ENCODE assay signal across 26 mouse cellular contexts in the genomic region with DNA sequence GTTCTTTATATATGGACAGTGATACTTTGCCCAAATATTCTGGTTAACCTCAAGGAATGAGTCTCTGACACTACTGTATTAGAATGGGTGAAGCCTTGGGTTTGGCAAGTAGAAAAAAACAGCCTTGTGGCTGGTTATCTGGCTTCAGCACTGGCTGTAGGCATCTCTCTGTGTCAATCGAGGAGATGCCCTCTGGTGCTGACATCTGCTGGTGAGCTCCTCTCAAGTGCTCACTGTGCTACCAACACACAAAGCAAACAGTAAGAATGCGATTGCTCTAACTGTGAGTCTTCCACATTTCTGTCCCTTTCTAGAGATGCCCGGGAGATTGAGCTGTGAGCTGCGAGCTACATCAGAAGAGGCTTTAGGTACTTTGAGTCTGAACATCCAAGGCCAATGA. TPM values are rescaled to one million over a fixed set of nuclear protein-coding genes. Genes with fewer than 3 reads are reported as not detected.
DNase-seq lines count a peak whose midpoint lies in the region; ATAC-seq and TF ChIP-seq lines count a peak whose summit lies in the region.
"Had no signal": no experiment of that assay in that cellular context is flagged by ENCODE, and none has a peak within 500 bp of the region (broad histone marks: within the 10 kb centered on the region; RNA-seq: fewer than 3 reads in every experiment).

No protein-coding gene starts in this region.

- no peaks in the 10 kb centered on the region for H3K36me3 ChIP-seq in forebrain, embryonic 11.5 days (ENCODE audit: control insufficient read depth, insufficient read depth, low read length)
- no peaks in the 10 kb centered on the region for H3K36me3 ChIP-seq in forebrain, embryonic 10.5 days (replicated peaks)
- no peaks in the 10 kb centered on the region for H3K36me3 ChIP-seq in heart, embryonic 16.5 days (ENCODE audit: control insufficient read depth, insufficient read depth)
- no peaks in the 10 kb centered on the region for H3K36me3 ChIP-seq in lung, embryonic 14.5 days (ENCODE audit: insufficient read depth)
- H3K36me3 ChIP-seq in stomach, postnatal 0 days (ENCODE audit: control insufficient read depth, insufficient read depth, low read length) = no peaks in the 10 kb centered on the region
- H3K36me3 ChIP-seq: embryonic facial prominence, embryonic 15.5 days; forebrain, embryonic 15.5 days; midbrain, embryonic 12.5 days; neural tube, embryonic 15.5 days had no signal

- 82% methylated on average over 4 of the region's 4 CpGs for WGBS in forebrain, embryonic 11.5 days
- WGBS in forebrain, embryonic 10.5 days = 83% methylated on average over 4 of the region's 4 CpGs
- WGBS in heart, embryonic 16.5 days = 70% methylated on average over 4 of the region's 4 CpGs
- WGBS in lung, embryonic 14.5 days = 62% methylated on average over 4 of the region's 4 CpGs
- WGBS in stomach, postnatal 0 days = 67% methylated on average over 4 of the region's 4 CpGs

- H3K4me3 ChIP-seq in forebrain, embryonic 11.5 days (ENCODE audit: low read depth, low read length) = no peak overlapping the region
- H3K4me3 ChIP-seq in forebrain, embryonic 10.5 days = no peak overlapping the region
- no peak overlapping the region for H3K4me3 ChIP-seq in heart, embryonic 16.5 days (ENCODE audit: low read length)
- no peak overlapping the region for H3K4me3 ChIP-seq in lung, embryonic 14.5 days (ENCODE audit: low read depth, low read length)
- no peak overlapping the region for H3K4me3 ChIP-seq in stomach, postnatal 0 days (ENCODE audit: low read depth, low read length)
- H3K4me3 ChIP-seq: embryonic facial prominence, embryonic 15.5 days; forebrain, embryonic 15.5 days; midbrain, embryonic 12.5 days; neural tube, embryonic 15.5 days had no signal

- H3K4me1 ChIP-seq in forebrain, embryonic 11.5 days (replicated peaks; ENCODE audit: control insufficient read depth, insufficient read depth, low read length) = no peaks in the 10 kb centered on the region
- 0 out of 2 replicates have a peak, but pooled peaks cover 4% of the 10 kb centered on the region for H3K4me1 ChIP-seq in forebrain, embryonic 10.5 days
- peaks cover 22% of the 10 kb centered on the region; the same call in 1 of the 2 replicates for H3K4me1 ChIP-seq in heart, embryonic 16.5 days (ENCODE audit: control insufficient read depth, insufficient read depth, low read length)
- H3K4me1 ChIP-seq in lung, embryonic 14.5 days (ENCODE audit: insufficient read depth) = peaks cover 9% of the 10 kb centered on the region; the same call in 1 of the 2 replicates
- no peaks in the 10 kb centered on the region for H3K4me1 ChIP-seq in stomach, postnatal 0 days (replicated peaks; ENCODE audit: control insufficient read depth, insufficient read depth)
- H3K4me1 ChIP-seq: forebrain, embryonic 15.5 days; midbrain, embryonic 12.5 days had no signal

- peak; percentile 33 for DNase-seq in forebrain, embryonic 11.5 days (ENCODE audit: low spot score)
- no peak for DNase-seq in forebrain, embryonic 10.5 days (ENCODE audit: extremely low spot score, low spot score)
- DNase-seq in heart, postnatal 10 days = no peak
- no peak for DNase-seq in lung, embryonic 14.5 days
- no peak for DNase-seq in lung, postnatal 14 days
- no peak for DNase-seq in stomach, postnatal 0 days (ENCODE audit: low spot score)
- DNase-seq in right cerebral cortex, postnatal 36 days (ENCODE audit: low spot score in 2 of 2) = no peak
- DNase-seq: B cell, adult 2 months; cerebellum, adult 9-11 months; embryo, embryonic 11 days; kidney, adult 11 months; kidney, postnatal 25 days; right cerebral cortex, postnatal 25 days; thymus, postnatal 36 days had no signal

- ATAC-seq in forebrain, embryonic 11.5 days (replicated peaks; ENCODE audit: low FRiP score) = no peak
- ATAC-seq in heart, embryonic 16.5 days (replicated peaks; ENCODE audit: extremely low read depth, insufficient read depth, low FRiP score) = no peak
- ATAC-seq in lung, embryonic 14.5 days (ENCODE audit: insufficient read depth) = no peak
- ATAC-seq in stomach, postnatal 0 days (ENCODE audit: low FRiP score, low TSS enrichment) = no peak
- ATAC-seq: forebrain, embryonic 15.5 days had no signal

- H3K27ac ChIP-seq in forebrain, embryonic 11.5 days (ENCODE audit: low read depth, low read length) = no peak overlapping the region
- H3K27ac ChIP-seq in forebrain, embryonic 10.5 days = no peak overlapping the region
- H3K27ac ChIP-seq in heart, embryonic 16.5 days (ENCODE audit: low read length) = peak overlapping the region; percentile 59
- no peak overlapping the region for H3K27ac ChIP-seq in lung, embryonic 14.5 days (ENCODE audit: low read depth)
- no peak overlapping the region for H3K27ac ChIP-seq in stomach, postnatal 0 days (replicated peaks)
- H3K27ac ChIP-seq: embryonic facial prominence, embryonic 15.5 days; forebrain, embryonic 15.5 days; hindbrain, embryonic 14.5 days; macrophage; midbrain, embryonic 12.5 days; neural tube, embryonic 15.5 days had no signal

- no peaks in the 10 kb centered on the region for H3K9me3 ChIP-seq in forebrain, embryonic 11.5 days (ENCODE audit: control insufficient read depth, low read length)
- no peaks in the 10 kb centered on the region for H3K9me3 ChIP-seq in forebrain, embryonic 10.5 days
- H3K9me3 ChIP-seq in heart, embryonic 16.5 days (replicated peaks; ENCODE audit: control insufficient read depth, low read length) = no peaks in the 10 kb centered on the region
- no peaks in the 10 kb centered on the region for H3K9me3 ChIP-seq in lung, embryonic 14.5 days (ENCODE audit: low read depth, low read length)
- H3K9me3 ChIP-seq in stomach, postnatal 0 days (ENCODE audit: control insufficient read depth, low read length) = no peaks in the 10 kb centered on the region
- H3K9me3 ChIP-seq: embryonic facial prominence, embryonic 15.5 days; forebrain, embryonic 15.5 days; midbrain, embryonic 12.5 days; neural tube, embryonic 15.5 days had no signal

- no peak overlapping the region for H3K9ac ChIP-seq in forebrain, embryonic 11.5 days (ENCODE audit: low read length)
- no peak overlapping the region for H3K9ac ChIP-seq in heart, embryonic 16.5 days (ENCODE audit: low read length)
- H3K9ac ChIP-seq in lung, embryonic 14.5 days = no peak overlapping the region
- H3K9ac ChIP-seq in stomach, postnatal 0 days (ENCODE audit: low read length) = no peak overlapping the region
- H3K9ac ChIP-seq: embryonic facial prominence, embryonic 15.5 days; forebrain, embryonic 15.5 days; hindbrain, embryonic 14.5 days; midbrain, embryonic 12.5 days; neural tube, embryonic 15.5 days had no signal

- peak; percentile 14; the same call in 1 of the 2 replicates for TF ChIP-seq CTCF in lung, embryonic 14.5 days (IDR thresholded peaks at IDR 0.05; ENCODE audit: low read depth)
- peak; percentile 37; the same call in 1 of the 2 replicates for TF ChIP-seq CTCF in stomach, postnatal 0 days (IDR thresholded peaks at IDR 0.05; ENCODE audit: low read depth)

- intact Hi-C loops in heart, postnatal 10 days (cut with DNase I) = loop anchor here (5.0 kb wide), 1 partner anchor 146 kb away; no protein-coding TSS in a partner anchor

- no peak overlapping the region for H3K4me2 ChIP-seq in forebrain, embryonic 11.5 days (ENCODE audit: low read depth, low read length, severe bottlenecking)
- H3K4me2 ChIP-seq in heart, embryonic 16.5 days (ENCODE audit: low read depth, low read length) = no peak overlapping the region
- H3K4me2 ChIP-seq in lung, embryonic 14.5 days = no peak overlapping the region
- H3K4me2 ChIP-seq in stomach, postnatal 0 days (replicated peaks; ENCODE audit: low read depth) = no peak overlapping the region
- H3K4me2 ChIP-seq: embryonic facial prominence, embryonic 15.5 days; forebrain, embryonic 15.5 days; hindbrain, embryonic 14.5 days; midbrain, embryonic 12.5 days; neural tube, embryonic 15.5 days had no signal

- no peaks in the 10 kb centered on the region for H3K27me3 ChIP-seq in forebrain, embryonic 11.5 days (ENCODE audit: control insufficient read depth, insufficient read depth, low read length)
- H3K27me3 ChIP-seq in forebrain, embryonic 10.5 days (ENCODE audit: poor library complexity, severe bottlenecking) = no peaks in the 10 kb centered on the region
- no peaks in the 10 kb centered on the region for H3K27me3 ChIP-seq in heart, embryonic 16.5 days (ENCODE audit: control insufficient read depth, insufficient read depth, low read length)
- no peaks in the 10 kb centered on the region for H3K27me3 ChIP-seq in lung, embryonic 14.5 days (ENCODE audit: insufficient read depth, low read length)
- H3K27me3 ChIP-seq in stomach, postnatal 0 days (ENCODE audit: control insufficient read depth, insufficient read depth, low read length) = no peaks in the 10 kb centered on the region
- H3K27me3 ChIP-seq: embryonic facial prominence, embryonic 15.5 days; forebrain, embryonic 15.5 days; midbrain, embryonic 12.5 days; neural tube, embryonic 15.5 days had no signal

- TF ChIP-seq EP300 in stomach, postnatal 0 days (optimal IDR thresholded peaks at IDR 0.05) = no peak

RNA-seq across cellular contexts. Expression of a gene that starts 17.2 kb away (rescaled TPM):
- polyA plus RNA-seq in forebrain, embryonic 11.5 days (2014; fragmentation: Nextera tagmentation; extraction: Ambion mirVana) = 0.16 TPM in 1 of 2 replicates, not detected in the other
- not detected in 2 replicates for polyA plus RNA-seq in forebrain, embryonic 10.5 days (2016; fragmentation: Nextera tagmentation; extraction: Ambion mirVana)
- polyA plus RNA-seq in heart, embryonic 16.5 days (2015; fragmentation: Nextera tagmentation; extraction: Ambion mirVana) = not detected in 2 replicates
- not detected for total RNA-seq in heart, postnatal 10 days (2021)
- 0.17 TPM in 1 of 2 replicates, not detected in the other for polyA plus RNA-seq in lung, embryonic 14.5 days (2014; fragmentation: Nextera tagmentation; extraction: Ambion mirVana)
- polyA plus RNA-seq in stomach, postnatal 0 days (2015; fragmentation: Nextera tagmentation; extraction: Ambion mirVana) = not detected in 2 replicates
- total RNA-seq: layer of hippocampus, postnatal 14 days; left cerebral cortex, postnatal 10 days had no signal
- polyA plus RNA-seq: forebrain, embryonic 15.5 days; hindbrain, embryonic 14.5 days; limb, embryonic 14.5 days; macrophage; midbrain, embryonic 12.5 days; neural tube, embryonic 15.5 days had no signal

RNA-seq across cellular contexts. Expression of a gene that starts 30.8 kb away (rescaled TPM):
- polyA plus RNA-seq in forebrain, embryonic 11.5 days (2014; fragmentation: Nextera tagmentation; extraction: Ambion mirVana) = not detected in 2 replicates
- 0.37 and 0.62 TPM in 2 replicates for polyA plus RNA-seq in forebrain, embryonic 10.5 days (2016; fragmentation: Nextera tagmentation; extraction: Ambion mirVana)
- 0.65 and 0.68 TPM in 2 replicates for polyA plus RNA-seq in heart, embryonic 16.5 days (2015; fragmentation: Nextera tagmentation; extraction: Ambion mirVana)
- total RNA-seq in heart, postnatal 10 days (2021) = under 1 TPM; 0.50 to 0.99 TPM
- polyA plus RNA-seq in lung, embryonic 14.5 days (2014; fragmentation: Nextera tagmentation; extraction: Ambion mirVana) = 1.1 and 1.4 TPM in 2 replicates
- 0.55 and 0.75 TPM in 2 replicates for polyA plus RNA-seq in stomach, postnatal 0 days (2015; fragmentation: Nextera tagmentation; extraction: Ambion mirVana)
- total RNA-seq: ES-E14 had no signal
- polyA plus RNA-seq: testis, adult 2 months had no signal

RNA-seq across cellular contexts. Expression of a gene that starts 40.0 kb away (rescaled TPM):
- 2.8 and 3.2 TPM in 2 replicates for polyA plus RNA-seq in forebrain, embryonic 11.5 days (2014; fragmentation: Nextera tagmentation; extraction: Ambion mirVana)
- polyA plus RNA-seq in forebrain, embryonic 10.5 days (2016; fragmentation: Nextera tagmentation; extraction: Ambion mirVana) = 1.5 and 2.1 TPM in 2 replicates
- 24.1 and 24.2 TPM in 2 replicates for polyA plus RNA-seq in heart, embryonic 16.5 days (2015; fragmentation: Nextera tagmentation; extraction: Ambion mirVana)
- 10 to 100 TPM; 19.5 to 24.2 TPM for total RNA-seq in heart, postnatal 10 days (2021)
- 52.5 and 56.2 TPM in 2 replicates for polyA plus RNA-seq in lung, embryonic 14.5 days (2014; fragmentation: Nextera tagmentation; extraction: Ambion mirVana)
- polyA plus RNA-seq in stomach, postnatal 0 days (2015; fragmentation: Nextera tagmentation; extraction: Ambion mirVana) = 17.2 and 19.0 TPM in 2 replicates
